Mouse (Mus musculus): Measurements from ENCODE around the gene Gstm3.
A peak's percentile ranks its signal among the peaks of the same experiment; 100 is the strongest.
"Not testable (repeated sequence)": the region's sequence is repeated elsewhere in the genome, so short reads cannot be mapped to it uniquely, and the experiment has no call there.

The Gstm3 gene

GRCm38 (mm10) chr3:107972070-107972469 lies 3.0 kb upstream of the Gstm3 start:
- no peak for DNase-seq (ENCODE audit: low spot score in 2 of 2)

GRCm38 (mm10) chr3:107971101-107971500 lies 2.0 kb upstream of the Gstm3 start:
- not testable (repeated sequence) for DNase-seq (ENCODE audit: low spot score in 2 of 2)

GRCm38 (mm10) chr3:107966631-107967030 lies 2.5 kb downstream of the Gstm3 start:
- DNase-seq (ENCODE audit: low spot score in 2 of 2): no peak

GRCm38 (mm10) chr3:107965592-107965991 lies 3.5 kb downstream of the Gstm3 start:
- DNase-seq (ENCODE audit: low spot score in 2 of 2): no peak

GRCm38 (mm10) chr3:107964656-107965308 lies 4.3 kb downstream of the Gstm3 start:
- DNase-seq (ENCODE audit: low spot score in 2 of 2): no peak

- no peak for DNase-seq (ENCODE audit: low spot score in 2 of 2)
Observed at GRCm38 (mm10) chr3:107964026-107964425, 5.1 kb downstream of the Gstm3 start.

DNA sequence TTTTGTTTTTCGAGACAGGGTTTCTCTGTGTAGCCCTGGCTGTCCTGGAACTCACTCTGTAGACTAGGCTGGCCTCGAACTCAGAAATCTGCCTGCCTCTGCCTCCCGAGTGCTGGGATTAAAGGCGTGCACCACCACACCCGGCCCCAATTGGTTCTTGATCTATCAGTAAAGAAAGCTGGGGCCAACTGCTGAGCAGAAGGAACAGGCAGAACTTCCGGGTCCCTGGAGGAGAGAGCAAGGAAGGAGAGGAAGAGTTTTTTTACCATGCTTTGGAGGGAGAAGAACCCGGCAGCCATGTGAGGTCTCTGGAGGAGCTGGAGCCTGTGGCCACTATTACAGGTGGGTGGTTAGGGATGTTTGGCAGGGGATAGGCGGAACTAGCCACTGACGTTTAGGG lies 13.8 kb downstream of the Gstm3 start:
- DNase-seq (ENCODE audit: low spot score in 2 of 2): not testable (repeated sequence)

GRCm38 (mm10) chr3:107953906-107954305 lies 15.2 kb downstream of the Gstm3 start:
- no peak for DNase-seq (ENCODE audit: low spot score in 2 of 2)

GRCm38 (mm10) chr3:107953328-107953755 lies 15.7 kb downstream of the Gstm3 start:
- peak in 1 of 2 experiments; percentile 63 for DNase-seq (ENCODE audit: low spot score in 2 of 2)

DNA sequence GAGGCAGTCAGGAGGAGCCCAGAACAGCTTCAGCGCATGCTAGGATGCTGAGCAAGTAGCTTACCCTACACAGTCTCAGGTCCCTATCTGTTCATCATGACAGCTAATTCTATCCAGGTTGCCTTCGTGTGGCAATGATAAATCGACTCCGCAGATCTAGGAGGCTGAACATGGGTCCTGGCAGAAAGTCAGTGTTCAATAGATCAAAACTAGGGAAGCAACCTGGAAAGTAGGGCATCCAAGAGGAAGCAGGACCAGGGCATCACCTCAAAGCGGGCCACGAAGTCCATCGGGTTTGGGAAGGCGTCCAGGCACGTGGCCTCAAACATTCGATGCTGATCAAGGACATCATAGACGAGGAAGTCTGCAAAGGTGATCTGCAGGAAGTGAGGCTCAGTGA lies 18.6 kb downstream of the Gstm3 start:
- DNase-seq (ENCODE audit: low spot score in 2 of 2): no peak

GRCm38 (mm10) chr3:107949461-107949860 lies 19.6 kb downstream of the Gstm3 start:
- DNase-seq (ENCODE audit: low spot score in 2 of 2): not testable (repeated sequence)

DNA sequence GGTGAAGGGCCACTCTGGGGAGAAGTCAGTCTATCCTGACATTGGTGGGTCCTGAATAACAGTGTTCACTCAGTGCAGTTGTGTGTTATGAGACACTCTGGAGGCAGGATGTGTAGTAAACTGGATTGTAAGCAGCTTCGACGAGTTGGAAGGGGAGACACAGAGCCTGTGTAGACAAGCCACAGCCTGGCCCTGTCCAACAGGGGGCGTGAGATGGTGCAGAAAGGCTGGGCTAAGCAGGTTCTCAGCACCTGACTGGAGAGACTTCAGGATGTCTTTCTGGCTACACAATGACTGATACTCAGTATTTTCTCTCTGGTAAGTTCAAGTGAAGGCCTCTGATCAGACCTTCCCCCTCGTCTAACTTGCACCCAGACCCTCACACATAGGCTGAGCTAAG lies 23.4 kb downstream of the Gstm3 start:
- DNase-seq (ENCODE audit: low spot score in 2 of 2): no peak

- DNase-seq (ENCODE audit: low spot score in 2 of 2): peak in 1 of 2 experiments; percentile 39
Observed at GRCm38 (mm10) chr3:107943239-107943990, 25.7 kb downstream of the Gstm3 start, which contains the start of gene Gstm6. Gene Gstm6, minus strand, starts transcription at chr3:107943749.

GRCm38 (mm10) chr3:107941261-107941660 lies 27.8 kb downstream of the Gstm3 start:
- DNase-seq (ENCODE audit: low spot score in 2 of 2): no peak

GRCm38 (mm10) chr3:107940524-107940923 lies 28.6 kb downstream of the Gstm3 start:
- no peak for DNase-seq (ENCODE audit: low spot score in 2 of 2)

- peak; percentile 58 to 67 for DNase-seq (ENCODE audit: low spot score in 2 of 2)
Observed at GRCm38 (mm10) chr3:107939830-107940229, 29.3 kb downstream of the Gstm3 start.

GRCm38 (mm10) chr3:107939403-107939802 lies 29.7 kb downstream of the Gstm3 start:
- DNase-seq (ENCODE audit: low spot score in 2 of 2): peak in 1 of 2 experiments; percentile 70

- no peak for DNase-seq (ENCODE audit: low spot score in 2 of 2)
Observed at GRCm38 (mm10) chr3:107935888-107936287, 33.2 kb downstream of the Gstm3 start.

- no peak for DNase-seq (ENCODE audit: low spot score in 2 of 2)
Observed at GRCm38 (mm10) chr3:107935268-107935667, 33.8 kb downstream of the Gstm3 start.

DNA sequence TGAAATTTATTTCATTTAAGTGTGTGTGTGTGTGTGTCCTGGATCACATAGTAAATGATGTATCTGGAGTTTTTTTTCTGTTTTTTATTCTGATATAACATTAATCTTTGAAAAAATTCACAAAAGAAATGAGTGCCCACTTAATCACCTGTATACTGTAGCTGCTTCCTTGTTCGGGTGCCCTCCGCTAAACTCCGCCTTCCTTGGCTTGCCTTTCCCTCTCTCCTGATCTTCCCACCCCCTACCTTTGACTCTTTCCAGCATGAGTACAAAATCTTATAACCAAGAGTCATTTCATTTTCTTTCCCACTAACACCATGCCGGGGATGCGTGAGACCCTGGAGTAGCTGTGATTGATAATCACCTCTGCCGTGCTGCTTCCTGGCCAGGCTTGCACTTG lies 37.0 kb downstream of the Gstm3 start:
- no peak for DNase-seq (ENCODE audit: low spot score in 2 of 2)

DNA sequence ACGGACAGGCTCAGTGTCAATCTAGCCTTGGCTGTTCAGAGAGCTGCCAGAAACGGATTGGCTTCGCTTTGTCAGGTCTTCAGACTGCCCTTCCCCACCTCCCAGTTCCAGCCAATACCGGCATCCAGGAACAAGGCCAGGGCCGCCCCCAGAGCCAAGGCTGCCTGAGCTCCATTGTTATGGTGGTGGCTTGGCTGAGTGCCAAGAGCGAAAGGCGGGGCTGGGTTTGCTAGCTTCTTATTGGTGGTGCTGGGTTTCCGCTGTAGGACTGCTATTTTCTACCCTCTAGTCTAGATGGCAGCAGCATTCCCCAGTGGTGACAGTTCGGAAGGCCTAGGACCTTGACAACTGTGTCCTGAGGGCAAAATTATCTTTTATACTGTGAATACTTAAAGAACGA lies 37.4 kb downstream of the Gstm3 start, which contains the start of gene Gstm7:
Gene Gstm7 (minus strand): TSS at position 148 of the 400 bp plus-strand sequence.
- peak; percentile 94 to 99 for DNase-seq (ENCODE audit: low spot score in 2 of 2)

DNA sequence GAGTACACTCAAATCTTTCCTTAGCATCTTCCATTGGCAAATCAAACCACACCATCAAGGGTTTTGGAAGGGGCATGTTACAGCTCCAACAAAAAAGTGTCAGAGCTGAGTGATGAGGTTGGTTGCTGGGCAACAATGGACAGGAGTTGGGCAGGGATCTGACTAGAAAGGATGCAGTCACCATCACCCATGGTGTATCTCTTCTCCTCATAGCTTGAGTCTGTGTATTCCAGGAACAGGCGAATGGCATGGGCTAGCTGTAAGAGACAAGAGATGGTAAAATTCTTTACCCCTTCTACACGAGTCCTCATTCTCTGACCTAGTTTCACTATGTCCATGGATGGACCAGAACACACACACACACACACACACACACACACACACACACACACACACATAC lies 37.9 kb downstream of the Gstm3 start:
- no peak for DNase-seq (ENCODE audit: low spot score in 2 of 2)

GRCm38 (mm10) chr3:107929731-107930130 lies 39.4 kb downstream of the Gstm3 start:
- no peak for DNase-seq (ENCODE audit: low spot score in 2 of 2)

Data from left cerebral cortex, adult 9 months (tissue).